Mouse (Mus musculus): Measurements from ENCODE around the gene Faf2. TPM values are rescaled to one million over a fixed set of nuclear protein-coding genes. Genes with fewer than 3 reads are reported as not detected.

The Faf2 gene
- polyA plus RNA-seq, 1 experiment from 2014 or later: 69.9 TPM

DNA sequence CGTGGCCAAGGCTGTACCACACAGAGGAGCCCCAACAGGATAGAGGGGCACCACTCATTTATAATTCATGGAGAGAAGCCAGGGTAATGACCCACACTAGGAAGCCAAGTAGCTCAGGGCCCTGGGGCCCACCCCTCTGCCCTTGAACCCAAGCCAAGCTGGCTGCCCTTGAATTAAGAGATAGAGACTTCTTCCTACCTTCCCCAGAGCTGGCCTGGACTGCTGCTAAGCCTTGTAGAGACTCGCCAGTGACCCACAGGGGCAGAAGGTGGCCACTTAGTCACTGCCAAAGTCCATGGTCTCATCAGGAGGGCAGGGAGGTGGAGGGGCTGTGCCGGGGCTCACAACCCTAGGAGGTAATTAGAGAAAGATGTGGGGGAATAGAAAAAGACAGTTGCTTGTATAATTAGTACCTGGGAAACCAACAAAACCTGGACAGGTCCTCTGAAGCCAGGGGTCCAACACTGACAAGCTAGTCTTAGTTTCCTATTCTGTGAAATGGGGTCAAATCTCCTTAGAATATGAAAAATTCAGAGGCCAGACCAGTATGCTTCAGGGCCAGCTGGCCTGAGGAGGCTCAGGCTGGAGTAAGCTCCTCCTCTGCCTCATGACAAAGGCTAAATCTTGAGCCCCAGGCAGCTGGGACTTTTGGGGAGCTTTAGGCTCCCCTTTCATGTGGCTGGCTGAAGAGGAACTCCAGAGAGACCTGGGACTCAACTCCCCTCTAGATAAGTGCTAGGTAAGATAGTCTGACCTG lies 62.7 kb downstream of the Faf2 start:
- no peak for ATAC-seq (ENCODE audit: insufficient read depth, low FRiP score, low read depth)
- Histone ChIP-seq H3K9ac (no peak overlapping the region), H3K4me1 (peaks cover 22% of the 10 kb centered on the region; the same call in 1 of the 2 replicates), H3K4me2 (peak overlapping the region; percentile 3; the same call in 1 of the 2 replicates), H3K27ac (peak overlapping the region; percentile 28; the same call in 1 of the 2 replicates), H3K9me3 (no peaks in the 10 kb centered on the region), H3K27me3 (replicated peaks) (no peaks in the 10 kb centered on the region), H3K36me3 (peaks cover 42% of the 10 kb centered on the region), H3K4me3 (replicated peaks) (no peak overlapping the region)
- WGBS: 78% methylated on average over 3 of the region's 3 CpGs

DNA sequence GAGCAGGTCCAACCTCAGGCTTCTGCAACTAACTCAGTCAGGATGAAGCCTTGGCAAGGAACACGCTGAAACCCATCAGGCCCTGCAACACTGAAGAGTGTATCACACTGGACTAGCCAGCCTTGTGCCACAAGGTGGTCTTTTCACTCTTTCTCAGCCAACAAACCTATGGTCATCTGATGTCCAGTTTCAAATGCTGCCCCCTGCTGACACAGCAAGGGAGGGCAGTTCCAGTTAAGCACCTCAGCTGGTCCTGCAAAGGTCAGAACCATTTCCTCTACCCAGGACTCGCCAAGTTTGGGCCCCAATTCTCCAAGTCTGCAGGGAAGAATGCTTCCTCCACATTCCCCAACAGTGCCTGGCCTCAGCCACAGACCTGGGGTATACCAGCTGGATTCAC lies 63.6 kb downstream of the Faf2 start:
- Histone ChIP-seq H3K27me3 (replicated peaks) (no peaks in the 10 kb centered on the region), H3K4me3 (replicated peaks) (peak overlapping the region; percentile 83; the same call in 1 of the 2 replicates), H3K27ac (peak overlapping the region; percentile 28; the same call in 1 of the 2 replicates), H3K9ac (no peak overlapping the region), H3K36me3 (peaks cover 39% of the 10 kb centered on the region), H3K4me2 (peak overlapping the region; percentile 75; the same call in 1 of the 2 replicates), H3K4me1 (peaks cover 22% of the 10 kb centered on the region; the same call in 1 of the 2 replicates), H3K9me3 (no peaks in the 10 kb centered on the region)
- WGBS: 44% methylated on average over 2 of the region's 2 CpGs
- no peak for ATAC-seq (ENCODE audit: insufficient read depth, low FRiP score, low read depth)

DNA sequence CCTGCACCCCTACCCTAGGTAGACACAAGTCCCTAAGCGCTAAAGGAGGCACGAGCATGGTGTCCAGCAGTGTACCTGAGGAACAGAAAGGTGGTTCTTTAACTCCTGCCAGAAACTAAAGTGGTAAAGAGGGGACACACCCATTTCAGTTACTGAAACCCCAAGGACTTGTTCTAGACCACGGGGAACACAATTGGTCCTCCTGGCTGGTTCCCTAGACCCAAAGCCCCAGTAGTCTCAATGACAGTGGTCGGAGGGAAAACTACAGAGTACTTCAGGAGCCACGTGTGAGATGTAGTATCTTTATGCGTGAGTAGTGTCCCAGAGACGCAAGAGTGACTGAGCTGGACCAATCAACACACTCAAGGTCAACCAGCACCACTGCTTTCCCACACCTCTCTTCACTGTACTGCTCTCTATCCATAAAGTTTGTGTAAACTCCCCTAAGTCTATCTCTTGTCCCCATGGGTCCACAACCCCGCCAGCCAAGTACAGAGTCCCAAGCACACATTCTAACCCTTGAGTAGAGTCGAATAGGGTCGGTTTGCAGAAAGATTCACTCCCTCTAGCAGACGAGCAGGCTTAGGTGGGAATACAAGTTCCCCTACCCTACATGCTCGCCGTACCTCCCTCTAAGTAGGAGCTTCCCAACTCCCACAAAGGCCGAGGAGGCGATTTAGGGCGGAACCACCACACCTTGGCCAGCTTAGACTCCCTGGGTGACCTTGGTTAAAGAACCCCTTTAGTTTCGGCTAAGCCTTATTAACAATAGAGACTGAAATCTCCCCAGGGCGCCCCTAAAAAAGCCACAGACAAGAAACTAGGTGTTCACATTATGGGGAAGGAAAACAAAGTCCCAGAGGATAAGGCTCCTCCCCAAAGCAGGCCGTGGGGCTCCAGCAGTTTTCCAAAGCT lies 64.8 kb downstream of the Faf2 start:
- H3K9me3 ChIP-seq: no peaks in the 10 kb centered on the region
- peak overlapping the region; percentile 75 for H3K4me2 ChIP-seq
- H3K27me3 ChIP-seq (replicated peaks): no peaks in the 10 kb centered on the region
- H3K4me3 ChIP-seq (replicated peaks): peak overlapping the region; percentile 83
- peak overlapping the region; percentile 82 for H3K9ac ChIP-seq
- 5% methylated on average over 19 of the region's 19 CpGs for WGBS
- no peak for ATAC-seq (ENCODE audit: insufficient read depth, low FRiP score, low read depth)
- peaks cover 28% of the 10 kb centered on the region for H3K4me1 ChIP-seq
- H3K36me3 ChIP-seq: peaks cover 27% of the 10 kb centered on the region
- H3K27ac ChIP-seq: peak overlapping the region; percentile 100

DNA sequence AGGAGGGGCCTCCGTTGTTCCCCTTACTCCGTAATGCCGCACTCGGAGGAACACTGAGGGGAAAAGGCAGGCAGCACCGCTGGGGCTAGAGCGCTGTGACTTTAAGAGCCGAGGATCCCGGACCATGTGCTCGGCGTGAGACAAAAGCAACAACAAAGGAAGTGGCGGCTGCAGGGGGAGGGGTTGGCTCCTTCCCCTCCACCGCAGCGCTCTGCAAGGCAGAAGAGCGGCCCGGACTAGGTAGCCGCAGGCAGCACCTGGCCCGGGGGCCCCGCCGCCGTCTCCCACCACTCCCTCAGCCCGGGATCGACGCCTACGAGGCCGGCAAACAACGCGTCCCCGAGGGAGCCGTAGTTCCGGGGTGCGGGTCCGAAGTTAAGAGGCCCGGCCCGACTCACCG lies 65.5 kb downstream of the Faf2 start:
- Histone ChIP-seq H3K27me3 (replicated peaks) (no peaks in the 10 kb centered on the region), H3K9ac (peak overlapping the region; percentile 82), H3K9me3 (no peaks in the 10 kb centered on the region), H3K4me2 (peak overlapping the region; percentile 75), H3K4me3 (replicated peaks) (peak overlapping the region; percentile 83), H3K36me3 (peaks cover 20% of the 10 kb centered on the region), H3K27ac (peak overlapping the region; percentile 100), H3K4me1 (peaks cover 35% of the 10 kb centered on the region)
- under 1% methylated on average over 35 of the region's 35 CpGs for WGBS
- peak; percentile 62 for ATAC-seq (ENCODE audit: insufficient read depth, low FRiP score, low read depth)

DNA sequence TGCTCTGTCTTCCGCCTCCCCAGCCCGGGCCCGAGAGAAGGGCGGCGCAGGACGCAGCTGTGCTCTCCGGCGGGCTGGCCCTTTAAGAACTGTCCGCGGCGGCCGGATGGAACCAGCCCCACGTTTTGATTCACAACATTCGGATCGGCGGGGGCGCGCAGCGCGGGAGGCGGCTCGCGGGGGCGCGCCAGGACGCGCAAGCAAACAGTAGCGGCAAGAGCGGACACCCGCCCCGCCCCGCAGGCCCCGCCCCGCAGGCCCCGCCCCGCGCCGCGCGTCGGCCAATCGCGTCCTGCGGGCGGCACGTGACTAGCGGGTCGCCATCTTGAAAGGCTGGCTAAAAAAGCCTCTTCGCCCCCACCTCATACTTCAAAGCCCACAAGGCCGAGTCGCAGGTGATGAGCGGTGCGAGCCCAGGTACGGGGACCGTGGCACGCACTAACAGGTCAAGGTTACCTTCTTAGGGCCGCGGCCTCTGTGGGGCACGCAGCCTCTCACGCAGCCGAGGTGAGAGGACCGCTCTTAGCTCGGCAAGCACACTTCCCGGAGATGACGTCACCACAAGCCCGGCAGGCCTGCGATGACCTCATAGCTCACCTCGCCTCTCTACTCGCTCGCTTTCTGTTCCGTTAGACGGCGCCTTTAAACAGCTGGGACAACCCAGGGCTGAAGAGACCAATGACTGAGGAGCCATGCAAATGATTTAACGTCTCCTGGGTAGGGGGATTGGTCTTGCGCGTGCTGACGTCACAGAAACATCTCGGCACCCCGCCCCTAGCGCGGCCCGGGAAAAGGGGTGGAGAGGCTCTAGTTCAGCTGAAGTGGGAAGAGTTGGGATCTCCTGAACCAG lies 66.2 kb downstream of the Faf2 start:
- Histone ChIP-seq H3K9ac (peak overlapping the region; percentile 82), H3K27me3 (replicated peaks) (no peaks in the 10 kb centered on the region), H3K9me3 (no peaks in the 10 kb centered on the region), H3K27ac (peak overlapping the region; percentile 100), H3K4me2 (peak overlapping the region; percentile 75), H3K4me3 (replicated peaks) (peak overlapping the region; percentile 83), H3K36me3 (peaks cover 13% of the 10 kb centered on the region), H3K4me1 (peaks cover 42% of the 10 kb centered on the region)
- peak; percentile 89 for ATAC-seq (ENCODE audit: insufficient read depth, low FRiP score, low read depth)
- WGBS: under 1% methylated on average over 73 of the region's 82 CpGs

DNA sequence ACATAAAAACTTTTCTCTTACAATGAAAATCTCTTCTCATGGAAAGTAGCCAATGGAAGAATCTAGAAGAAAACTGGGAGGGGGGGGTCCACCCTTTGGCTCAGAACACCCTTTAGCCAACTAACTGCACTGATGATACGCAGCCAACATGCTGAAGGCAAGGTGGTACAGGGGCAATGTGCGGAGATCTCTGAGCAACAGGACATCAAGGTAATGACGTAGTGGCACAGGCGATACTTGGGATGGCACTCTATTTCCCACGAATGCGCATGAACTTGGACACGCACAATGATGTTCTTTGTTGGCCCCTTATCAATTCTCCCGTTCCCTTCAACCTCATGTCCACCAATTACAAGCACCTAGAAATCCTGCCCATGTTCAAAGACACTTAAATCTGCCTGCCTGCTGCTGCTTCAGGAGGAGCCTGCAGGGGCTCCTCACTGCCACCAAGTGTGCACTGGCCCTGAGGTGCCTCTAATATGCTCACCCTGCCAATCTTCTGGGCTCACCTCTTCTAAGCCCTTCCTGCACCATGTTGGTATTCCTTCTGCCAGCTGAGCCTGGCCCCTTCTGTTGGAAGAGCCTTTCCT lies 68.7 kb downstream of the Faf2 start:
- H3K36me3 ChIP-seq: no peaks in the 10 kb centered on the region
- 85% methylated on average over 8 of the region's 8 CpGs for WGBS
- H3K9me3 ChIP-seq: no peaks in the 10 kb centered on the region
- peaks cover 43% of the 10 kb centered on the region for H3K4me1 ChIP-seq
- no peak overlapping the region for H3K4me2 ChIP-seq
- H3K27me3 ChIP-seq (replicated peaks): no peaks in the 10 kb centered on the region
- H3K9ac ChIP-seq: no peak overlapping the region
- H3K27ac ChIP-seq: no peak overlapping the region
- ATAC-seq (ENCODE audit: insufficient read depth, low FRiP score, low read depth): no peak
- H3K4me3 ChIP-seq (replicated peaks): no peak overlapping the region

DNA sequence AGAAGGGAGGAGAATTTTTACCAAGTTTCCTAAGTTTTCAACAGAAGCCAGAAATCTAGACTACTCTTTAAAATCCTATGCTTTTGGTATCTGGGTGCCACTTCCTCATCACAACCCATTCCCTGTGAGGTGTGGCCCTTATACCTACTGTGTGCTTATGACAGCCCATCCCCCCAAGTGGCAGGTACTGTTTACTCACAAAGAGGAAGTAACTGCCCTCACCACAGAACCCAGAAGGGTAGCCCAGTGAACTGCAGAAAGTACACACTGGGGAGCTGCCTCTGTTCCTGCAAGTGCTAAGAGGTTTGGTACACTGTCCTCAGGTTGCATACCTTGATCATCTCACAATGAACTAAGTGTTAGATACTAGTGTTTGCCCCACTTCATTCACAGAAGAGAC lies 70.2 kb downstream of the Faf2 start:
- ATAC-seq (ENCODE audit: insufficient read depth, low FRiP score, low read depth): no peak
- Histone ChIP-seq H3K36me3 (no peaks in the 10 kb centered on the region), H3K9me3 (no peaks in the 10 kb centered on the region), H3K27me3 (replicated peaks) (no peaks in the 10 kb centered on the region), H3K9ac (0 out of 2 replicates have a peak overlapping the region, but pooled peaks have one; percentile 98), H3K4me3 (replicated peaks) (peak overlapping the region; percentile 99), H3K27ac (0 out of 2 replicates have a peak overlapping the region, but pooled peaks have one; percentile 98), H3K4me1 (peaks cover 30% of the 10 kb centered on the region), H3K4me2 (peak overlapping the region; percentile 86)

DNA sequence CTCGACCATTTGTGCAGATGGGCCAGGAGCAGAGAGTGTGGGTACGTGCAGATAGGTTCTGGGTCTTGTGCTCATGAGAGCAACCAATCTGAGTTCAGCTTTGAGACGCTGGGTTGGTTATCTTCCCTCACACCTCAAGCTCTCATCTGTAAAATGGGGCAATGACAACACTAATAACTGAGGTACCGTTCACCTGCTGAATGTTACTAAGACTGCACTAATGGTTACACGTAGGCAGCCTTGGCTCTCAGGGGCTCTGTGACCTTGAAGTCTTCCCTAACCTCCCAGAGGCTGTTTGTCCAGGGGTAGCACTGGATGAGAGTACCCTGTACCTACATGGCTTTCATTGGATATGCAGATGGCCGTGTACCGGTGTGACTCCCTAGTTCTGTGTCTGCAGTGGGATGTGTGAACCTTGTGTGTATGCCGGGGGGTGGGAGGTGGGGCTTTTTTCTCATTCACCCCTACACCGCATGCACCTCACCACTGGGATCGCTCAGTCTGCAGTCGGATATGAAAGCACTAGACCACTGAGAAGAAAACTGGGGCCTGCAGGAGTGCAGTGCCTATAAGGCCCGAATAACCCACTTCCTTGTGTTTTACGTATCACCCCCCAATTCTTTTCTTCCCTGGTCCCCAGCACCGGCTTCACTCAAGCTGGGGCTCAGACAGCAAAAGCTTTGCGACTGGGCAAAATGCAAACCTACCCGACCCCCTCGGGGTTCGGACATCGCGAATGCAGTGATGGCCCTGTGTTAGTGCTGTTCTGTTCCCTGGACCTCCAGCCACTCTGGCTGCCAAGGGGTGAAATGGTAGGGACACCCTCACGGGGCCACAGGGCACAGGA lies 71.3 kb downstream of the Faf2 start:
- Histone ChIP-seq H3K27me3 (replicated peaks) (no peaks in the 10 kb centered on the region), H3K27ac (peak overlapping the region; percentile 98), H3K36me3 (no peaks in the 10 kb centered on the region), H3K4me2 (peak overlapping the region; percentile 86), H3K4me1 (peaks cover 30% of the 10 kb centered on the region), H3K9me3 (no peaks in the 10 kb centered on the region), H3K4me3 (replicated peaks) (peak overlapping the region; percentile 99), H3K9ac (peak overlapping the region; percentile 98)
- no peak for ATAC-seq (ENCODE audit: insufficient read depth, low FRiP score, low read depth)
- 9% methylated on average over 21 of the region's 21 CpGs for WGBS

DNA sequence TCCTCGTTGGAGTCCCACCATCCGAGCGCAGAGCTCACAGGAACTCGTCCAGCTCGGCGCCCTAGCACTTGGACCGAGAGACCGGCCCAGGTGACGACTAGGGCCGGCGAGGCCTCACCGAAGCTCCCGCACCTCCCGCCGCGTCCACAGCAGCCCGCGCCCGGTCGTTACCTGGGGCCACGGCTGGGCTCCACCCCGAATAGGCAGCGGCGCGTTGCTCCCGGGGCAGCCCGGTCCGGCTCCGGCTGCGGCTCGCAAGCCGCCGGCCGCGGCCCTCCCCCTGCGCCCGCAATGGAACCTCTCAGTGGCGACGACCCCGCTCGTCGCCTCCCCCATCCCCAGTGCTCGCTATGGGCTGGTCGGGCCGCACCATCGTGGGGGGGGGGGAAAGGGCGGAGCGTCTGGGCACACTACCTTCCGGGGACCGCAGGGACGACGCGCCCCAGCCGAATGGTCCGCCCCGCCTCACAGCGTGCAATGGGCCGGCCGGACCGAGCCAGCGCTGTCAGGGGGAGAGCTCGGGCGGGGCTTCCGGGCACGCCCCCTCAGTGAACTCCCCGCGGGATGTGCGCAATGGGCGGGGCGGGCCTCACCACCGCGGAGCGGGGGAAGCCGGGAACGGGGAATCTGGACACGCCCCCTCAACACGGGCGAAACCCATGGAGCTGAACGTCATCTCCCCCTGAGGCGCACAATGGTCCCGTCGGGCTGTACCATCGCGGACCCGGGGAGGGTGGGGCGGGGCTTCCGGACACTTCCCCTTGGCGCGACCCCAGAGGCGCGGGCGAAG lies 72.2 kb downstream of the Faf2 start, which contains the start of gene Rnf44:
Gene Rnf44 (minus strand): TSS at position 350 of the 790 bp plus-strand sequence.
- Histone ChIP-seq H3K36me3 (no peaks in the 10 kb centered on the region), H3K4me3 (replicated peaks) (peak within 1 kb of the TSS; percentile 99), H3K4me1 (peaks cover 25% of the 10 kb centered on the region), H3K27me3 (replicated peaks) (no peaks in the 10 kb centered on the region), H3K9me3 (no peaks in the 10 kb centered on the region), H3K4me2 (peak within 1 kb of the TSS; percentile 86), H3K27ac (peak within 1 kb of the TSS; percentile 98), H3K9ac (peak within 1 kb of the TSS; percentile 98)
- WGBS: under 1% methylated on average over 86 of the region's 92 CpGs
- ATAC-seq (ENCODE audit: insufficient read depth, low FRiP score, low read depth): peak; percentile 99
